Mouse (Mus musculus) lung, embryonic 16.5 days (tissue): ENCODE data around the gene Spats2l. TPM values are rescaled to one million over a fixed set of nuclear protein-coding genes. Genes with fewer than 3 reads are reported as not detected.
A peak's percentile ranks its signal among the peaks of the same experiment; 100 is the strongest.

Experiments used
- ATAC-seq: fragments of 200-750 bp; cut with Nextera tagmentation; 2 replicates; pipeline ENCODE4 v1.8.0; 2017; ENCODE audit warnings: low read depth, mild to moderate bottlenecking, moderate library complexity
- H3K27ac ChIP-seq: fragments of 300-500 bp; sonication (generic); 2 replicates; pipeline ENCODE4 v1.5.1; 2014; ENCODE audit warnings: mild to moderate bottlenecking, control low read depth, low read length
- H3K27me3 ChIP-seq: fragments of 300-500 bp; sonication (generic); 2 replicates; pipeline ENCODE4 v1.6.1; 2014; ENCODE audit warnings: low read depth, low read length, mixed read lengths; ENCODE audit not compliant: control insufficient read depth, insufficient read depth
- H3K36me3 ChIP-seq: fragments of 300-500 bp; sonication (generic); 2 replicates; pipeline ENCODE4 v1.6.1; 2014; ENCODE audit warnings: low read length; ENCODE audit not compliant: control insufficient read depth, insufficient read depth
- H3K4me1 ChIP-seq: fragments of 300-500 bp; sonication (generic); replicated peaks from 2 replicates; pipeline ENCODE4 v1.6.1; 2014; ENCODE audit warnings: low read length, mixed read lengths; ENCODE audit not compliant: control insufficient read depth, insufficient read depth
- H3K4me2 ChIP-seq: fragments of 300-500 bp; sonication (generic); 2 replicates; pipeline ENCODE4 v1.6.1; 2014; ENCODE audit warnings: low read depth, low read length, control low read depth
- H3K4me3 ChIP-seq: fragments of 300-500 bp; sonication (generic); 2 replicates; pipeline ENCODE4 v1.5.1; 2014; ENCODE audit warnings: mild to moderate bottlenecking, low read length, control low read depth
- H3K9ac ChIP-seq: fragments of 300-500 bp; sonication (generic); 2 replicates; pipeline ENCODE4 v1.6.1; 2014; ENCODE audit warnings: low read length, control low read depth
- H3K9me3 ChIP-seq: fragments of 300-500 bp; sonication (generic); 2 replicates; pipeline ENCODE4 v1.6.1; 2016; ENCODE audit warnings: low read length; ENCODE audit not compliant: control insufficient read depth
- WGBS: fragments of 180-500 bp; shearing (Covaris S2); extraction: QIAGEN DNeasy Blood & Tissue Kit; methylation state at CpG from one replicate; pipeline ENCODE4 v1.1.7; 2014; 5-methylcytosine and 5-hydroxymethylcytosine counted together
- polyA plus RNA-seq: library from polyadenylated mRNA; unstranded; fragments of >200 nt; fragmentation: Nextera tagmentation; extraction: Ambion mirVana; gene quantifications from 2 replicates; pipeline ENCODE4 v1.2.1, GENCODE M21; 2015

Gene Spats2l
- polyA plus RNA-seq, 1 experiment from 2014 or later = 76.9 TPM

DNA sequence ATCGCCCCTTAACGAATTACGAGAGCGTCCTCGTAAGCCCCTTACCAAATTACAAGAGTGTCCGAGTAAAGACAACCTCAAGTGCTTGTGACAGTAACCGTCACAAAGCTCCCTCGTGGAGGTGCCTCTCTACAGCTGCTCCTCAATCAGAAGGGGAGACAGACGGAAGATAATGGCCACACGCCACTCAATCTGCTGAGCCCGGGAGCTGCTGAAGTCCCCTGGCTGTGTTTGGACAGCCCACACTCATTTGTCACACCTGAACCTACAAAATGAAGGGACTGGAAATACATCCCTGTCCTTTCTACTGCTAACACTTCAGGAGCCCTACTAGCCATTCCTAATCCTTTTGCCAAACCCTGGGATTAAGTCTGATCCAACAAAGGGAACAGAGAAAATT is 167.8 kb downstream of the Spats2l start:
- Histone ChIP-seq H3K4me1 (no peaks in the 10 kb centered on the region), H3K9me3 (no peaks in the 10 kb centered on the region), H3K4me2 (no peak overlapping the region), H3K27ac (no peak overlapping the region), H3K27me3 (no peaks in the 10 kb centered on the region), H3K9ac (no peak overlapping the region), H3K4me3 (no peak overlapping the region), H3K36me3 (peaks cover 12% of the 10 kb centered on the region)
- 54% methylated on average over 11 of the region's 11 CpGs for WGBS
- no peak for ATAC-seq

DNA sequence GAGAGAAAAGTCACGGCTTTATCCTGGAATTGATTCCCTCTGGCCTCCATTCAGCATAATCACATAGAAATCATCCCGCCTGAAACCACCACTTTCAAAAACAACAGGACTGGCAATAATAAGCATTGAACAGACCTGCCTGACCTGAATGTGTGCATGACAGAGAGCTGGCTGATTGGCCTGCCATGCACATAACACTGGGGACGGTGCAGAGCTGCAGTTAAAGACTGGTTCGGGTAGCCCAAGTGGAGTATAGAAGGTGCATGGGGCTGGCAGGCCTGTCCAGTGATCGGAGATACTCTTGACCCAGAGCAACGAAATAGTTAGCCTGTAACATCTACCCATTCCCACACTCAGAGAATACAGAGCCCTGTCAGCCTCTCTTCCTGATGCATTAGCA is 168.3 kb downstream of the Spats2l start:
- WGBS = 75% methylated on average over 6 of the region's 6 CpGs
- H3K27me3 ChIP-seq = no peaks in the 10 kb centered on the region
- no peak overlapping the region for H3K4me2 ChIP-seq
- H3K9me3 ChIP-seq = no peaks in the 10 kb centered on the region
- H3K9ac ChIP-seq = no peak overlapping the region
- H3K27ac ChIP-seq = no peak overlapping the region
- H3K4me1 ChIP-seq = peaks cover 2% of the 10 kb centered on the region
- ATAC-seq = no peak
- H3K36me3 ChIP-seq = peaks cover 12% of the 10 kb centered on the region
- no peak overlapping the region for H3K4me3 ChIP-seq

DNA sequence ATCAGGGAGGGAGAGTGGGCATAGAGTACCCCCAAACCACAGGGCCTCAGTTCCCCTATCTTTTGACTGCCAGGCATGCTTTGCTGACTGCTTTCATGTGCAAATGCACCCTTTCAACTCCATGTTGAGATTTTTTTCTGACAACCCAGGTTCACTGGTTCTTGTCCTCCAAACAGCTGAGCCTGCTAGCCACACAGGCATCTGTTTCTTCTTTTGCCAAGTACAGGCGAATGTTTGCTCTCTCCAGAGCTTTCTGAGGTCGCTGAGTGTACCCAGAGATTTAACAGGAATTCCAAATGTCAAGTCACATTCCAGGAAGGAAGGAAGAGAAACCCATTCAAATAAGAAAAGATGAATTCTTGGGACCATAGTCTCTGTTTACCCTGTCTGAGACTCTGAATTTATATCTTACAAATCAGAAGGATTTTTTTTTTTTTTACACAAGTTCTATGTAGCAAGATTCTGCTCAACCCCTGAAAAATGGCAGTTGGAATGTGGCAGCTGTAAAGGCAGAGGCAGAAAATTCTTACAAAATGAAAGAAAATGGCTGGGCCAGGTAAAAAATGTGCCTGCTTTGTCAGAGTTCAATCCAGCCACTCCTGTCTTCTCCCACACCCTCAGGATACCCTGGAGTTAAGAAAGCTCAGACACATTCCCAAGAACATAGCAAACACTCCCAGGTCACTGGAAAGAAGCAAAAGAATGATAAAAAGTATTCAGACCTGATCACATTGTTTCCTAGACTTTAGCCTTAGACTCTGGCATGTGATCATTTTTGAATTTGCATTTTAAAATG is 173.8 kb downstream of the Spats2l start:
- Histone ChIP-seq H3K9me3 (no peaks in the 10 kb centered on the region), H3K9ac (no peak overlapping the region), H3K4me1 (peaks cover 10% of the 10 kb centered on the region), H3K27me3 (no peaks in the 10 kb centered on the region), H3K4me3 (no peak overlapping the region), H3K4me2 (no peak overlapping the region), H3K27ac (peak overlapping the region; percentile 60), H3K36me3 (peaks cover 9% of the 10 kb centered on the region)
- peak; percentile 83 for ATAC-seq
- WGBS = 5% methylated on average over 2 of the region's 2 CpGs

DNA sequence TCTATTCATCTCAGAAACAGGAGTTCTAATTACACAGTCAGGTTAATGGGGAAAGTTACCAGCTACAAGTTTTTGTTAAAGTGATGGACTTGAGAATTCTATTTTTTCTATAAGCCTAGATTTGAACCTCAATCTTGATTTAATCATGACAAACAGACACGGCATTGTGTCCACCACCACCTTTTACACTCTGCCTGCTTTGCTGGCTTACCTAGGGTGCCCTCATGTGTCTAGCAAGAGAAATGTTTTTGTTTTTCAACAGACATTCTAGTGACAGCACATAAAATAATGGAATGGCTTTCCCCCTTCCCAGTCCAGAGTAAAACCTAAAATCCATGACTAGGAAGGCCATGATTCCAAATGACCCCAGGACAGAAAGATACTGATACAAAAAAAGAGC is 175.2 kb downstream of the Spats2l start:
- Histone ChIP-seq H3K27me3 (no peaks in the 10 kb centered on the region), H3K9ac (no peak overlapping the region), H3K27ac (no peak overlapping the region), H3K4me1 (peaks cover 10% of the 10 kb centered on the region), H3K9me3 (no peaks in the 10 kb centered on the region), H3K36me3 (peaks cover 6% of the 10 kb centered on the region), H3K4me2 (no peak overlapping the region), H3K4me3 (no peak overlapping the region)
- WGBS = 0% methylated on average over 1 of the region's 1 CpGs
- no peak for ATAC-seq

DNA sequence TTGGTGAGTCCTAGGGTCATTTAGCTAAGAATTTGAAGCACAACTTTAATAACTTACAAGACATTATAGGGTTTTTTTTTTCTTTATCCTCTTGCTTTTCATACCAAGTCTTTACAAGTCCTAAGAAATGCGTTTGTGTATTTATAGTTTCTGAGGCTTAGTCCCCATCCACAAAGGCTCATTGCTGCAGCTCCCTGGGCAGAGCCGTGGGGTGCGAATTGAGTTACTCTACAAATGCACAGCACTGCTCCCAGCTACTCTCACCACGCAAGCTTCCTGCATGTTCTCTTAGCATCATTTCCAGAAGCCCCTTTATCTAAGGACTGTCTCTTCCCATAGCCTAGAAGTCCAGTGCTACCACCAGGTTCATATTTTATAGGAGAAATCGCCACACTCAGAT is 175.8 kb downstream of the Spats2l start:
- 79% methylated on average over 5 of the region's 5 CpGs for WGBS
- Histone ChIP-seq H3K4me3 (no peak overlapping the region), H3K27ac (no peak overlapping the region)

DNA sequence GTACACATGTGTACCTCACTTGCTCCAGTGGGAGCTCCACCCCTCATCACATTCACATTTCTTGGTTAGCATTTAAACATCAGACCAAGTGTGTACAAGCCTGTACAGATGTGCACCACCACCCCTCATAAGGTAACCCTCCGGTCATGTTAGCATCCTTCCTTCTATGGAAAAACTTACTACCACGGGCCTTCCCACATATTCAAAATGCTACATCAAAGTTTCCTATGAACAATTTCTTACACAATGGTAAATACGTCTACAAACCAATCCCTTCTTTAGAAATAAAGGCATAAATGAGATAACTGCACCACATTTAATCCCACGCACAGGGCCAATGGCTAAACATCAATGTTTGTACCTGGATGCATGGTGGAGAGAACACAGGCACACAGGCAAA is 178.5 kb downstream of the Spats2l start:
- no peaks in the 10 kb centered on the region for H3K27me3 ChIP-seq
- no peak overlapping the region for H3K9ac ChIP-seq
- ATAC-seq = no peak
- peaks cover 12% of the 10 kb centered on the region for H3K36me3 ChIP-seq
- no peak overlapping the region for H3K27ac ChIP-seq
- no peak overlapping the region for H3K4me3 ChIP-seq
- H3K4me1 ChIP-seq = peaks cover 5% of the 10 kb centered on the region
- H3K9me3 ChIP-seq = no peaks in the 10 kb centered on the region
- 94% methylated on average over 4 of the region's 4 CpGs for WGBS
- no peak overlapping the region for H3K4me2 ChIP-seq

More for the DNA sequence above, 175.8 kb downstream of the Spats2l start:
- no peak overlapping the region for H3K4me2 ChIP-seq
- no peaks in the 10 kb centered on the region for H3K27me3 ChIP-seq
- no peak for ATAC-seq
- peaks cover 6% of the 10 kb centered on the region for H3K36me3 ChIP-seq
- no peaks in the 10 kb centered on the region for H3K9me3 ChIP-seq
- H3K4me1 ChIP-seq = peaks cover 10% of the 10 kb centered on the region
- H3K9ac ChIP-seq = no peak overlapping the region

DNA sequence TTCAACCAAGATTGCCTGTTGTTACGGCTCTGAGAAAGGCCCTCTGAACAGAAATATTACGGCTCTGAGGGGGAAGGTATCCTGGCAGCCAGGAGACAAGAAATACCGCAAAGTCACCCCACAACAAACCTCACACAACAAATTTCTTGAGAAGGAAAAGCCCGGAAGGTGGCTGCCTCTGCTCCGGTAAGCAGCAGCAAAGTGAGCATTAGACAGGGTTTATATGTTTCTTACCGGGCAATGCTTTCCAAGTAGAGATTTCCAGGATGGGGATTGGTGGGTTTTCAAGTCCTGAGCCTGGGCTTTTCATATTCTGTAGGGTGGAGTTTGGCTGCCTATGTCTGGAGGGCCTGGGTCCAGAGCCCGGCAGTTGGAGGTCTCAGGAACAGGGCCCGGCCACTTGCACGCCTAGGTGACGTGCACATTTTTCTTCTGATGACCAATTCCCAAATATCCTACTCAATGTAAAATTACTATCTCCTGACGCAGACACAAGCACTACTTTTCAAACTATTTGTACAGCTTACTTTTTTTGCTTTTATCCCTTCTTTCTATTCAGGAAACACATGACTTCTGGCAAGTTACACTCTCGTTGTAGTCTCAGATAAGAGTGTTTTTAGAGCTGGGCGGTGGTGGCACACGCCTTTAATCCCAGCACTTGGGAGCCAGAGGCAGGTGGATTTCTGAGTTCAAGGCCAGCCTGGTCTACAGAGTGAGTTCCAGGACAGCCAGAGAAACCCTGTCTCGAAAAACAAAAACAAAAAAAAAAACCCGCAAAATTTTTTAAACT is 179.8 kb downstream of the Spats2l start:
- H3K4me3 ChIP-seq = no peak overlapping the region
- no peaks in the 10 kb centered on the region for H3K27me3 ChIP-seq
- H3K4me2 ChIP-seq = no peak overlapping the region
- H3K27ac ChIP-seq = no peak overlapping the region
- no peaks in the 10 kb centered on the region; the same call in 1 of the 2 replicates for H3K4me1 ChIP-seq
- no peak for ATAC-seq
- H3K9ac ChIP-seq = no peak overlapping the region
- 81% methylated on average over 16 of the region's 16 CpGs for WGBS
- peaks cover 12% of the 10 kb centered on the region for H3K36me3 ChIP-seq
- H3K9me3 ChIP-seq = no peaks in the 10 kb centered on the region

DNA sequence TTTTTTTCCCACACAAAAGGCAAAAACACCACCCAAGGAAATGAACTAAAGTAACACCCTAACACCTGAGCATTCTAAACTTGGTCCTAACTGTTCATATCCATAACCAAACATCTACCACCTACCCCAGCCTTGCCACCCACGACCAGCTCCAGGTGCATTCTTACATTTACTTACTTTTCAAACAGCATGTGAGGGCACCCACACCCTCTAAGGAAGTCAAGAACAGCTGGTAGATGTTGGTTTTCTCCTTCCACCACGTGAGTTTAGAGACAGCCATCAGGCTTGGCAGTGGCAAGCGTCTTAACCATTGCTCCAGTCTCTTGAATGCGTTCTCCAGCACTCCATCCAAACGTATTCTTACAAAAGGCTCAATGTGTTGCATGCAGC is 180.4 kb downstream of the Spats2l start:
- no peak for ATAC-seq
- Histone ChIP-seq H3K4me1 (no peaks in the 10 kb centered on the region), H3K4me2 (no peak overlapping the region), H3K27me3 (no peaks in the 10 kb centered on the region), H3K36me3 (peaks cover 16% of the 10 kb centered on the region), H3K9ac (no peak overlapping the region), H3K4me3 (no peak overlapping the region), H3K27ac (no peak overlapping the region), H3K9me3 (no peaks in the 10 kb centered on the region)
- WGBS = 72% methylated on average over 5 of the region's 5 CpGs

DNA sequence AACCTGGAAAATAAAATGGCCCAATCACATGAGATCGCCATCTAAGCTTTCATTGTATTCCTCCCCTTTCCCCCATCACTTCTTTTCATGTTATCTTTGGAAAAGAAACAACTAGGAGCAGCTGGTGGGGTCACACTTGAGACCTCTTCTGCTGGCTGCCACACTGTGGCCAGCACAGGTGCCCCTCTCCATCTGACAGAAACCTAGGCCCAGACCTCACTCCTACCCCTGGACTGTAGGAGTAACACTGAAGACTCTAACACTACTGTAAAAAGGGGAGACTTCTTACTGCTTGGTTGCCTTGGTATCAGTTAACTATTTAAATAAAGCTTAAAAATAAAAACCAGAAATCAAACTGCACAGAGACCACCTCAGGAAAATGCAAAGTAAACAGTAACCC is 181.8 kb downstream of the Spats2l start:
- peaks cover 17% of the 10 kb centered on the region for H3K36me3 ChIP-seq
- H3K4me1 ChIP-seq = no peaks in the 10 kb centered on the region
- no peaks in the 10 kb centered on the region for H3K27me3 ChIP-seq
- no peak overlapping the region for H3K9ac ChIP-seq
- H3K9me3 ChIP-seq = no peaks in the 10 kb centered on the region
- ATAC-seq = no peak
- no peak overlapping the region for H3K4me3 ChIP-seq
- WGBS = 94% methylated on average over 1 of the region's 1 CpGs
- no peak overlapping the region for H3K27ac ChIP-seq
- H3K4me2 ChIP-seq = no peak overlapping the region
